Mouse (Mus musculus) neural tube, embryonic 15.5 days (tissue): Measurements from ENCODE around the gene Luzp1. TPM values are rescaled to one million over a fixed set of nuclear protein-coding genes. Genes with fewer than 3 reads are reported as not detected.

ENCODE experiments used
- ATAC-seq: fragments of 200-750 bp; cut with Nextera tagmentation; 2 replicates; pipeline ENCODE4 v1.8.0; 2017; ENCODE audit warnings: mild to moderate bottlenecking, moderate TSS enrichment, moderate library complexity; ENCODE audit not compliant: low FRiP score
- H3K27ac ChIP-seq: fragments of 300-500 bp; sonication (generic); replicated peaks from 2 replicates; pipeline ENCODE4 v1.5.1; 2015; ENCODE audit warnings: mild to moderate bottlenecking, inconsistent platforms
- H3K27me3 ChIP-seq: fragments of 300-500 bp; sonication (generic); replicated peaks from 2 replicates; pipeline ENCODE4 v1.6.1; 2015; ENCODE audit warnings: inconsistent platforms
- H3K36me3 ChIP-seq: fragments of 300-500 bp; sonication (generic); 2 replicates; pipeline ENCODE4 v1.6.1; 2015; ENCODE audit warnings: inconsistent platforms
- H3K4me1 ChIP-seq: fragments of 300-500 bp; sonication (generic); 2 replicates; pipeline ENCODE4 v1.6.1; 2015; ENCODE audit warnings: inconsistent platforms
- H3K4me2 ChIP-seq: fragments of 300-500 bp; sonication (generic); 2 replicates; pipeline ENCODE4 v1.6.1; 2015; ENCODE audit warnings: inconsistent platforms, mild to moderate bottlenecking, moderate library complexity
- H3K4me3 ChIP-seq: fragments of 300-500 bp; sonication (generic); replicated peaks from 2 replicates; pipeline ENCODE4 v1.5.1; 2015; ENCODE audit warnings: mild to moderate bottlenecking, inconsistent platforms
- H3K9ac ChIP-seq: fragments of 300-500 bp; sonication (generic); replicated peaks from 2 replicates; pipeline ENCODE4 v1.6.1; 2015; ENCODE audit warnings: mild to moderate bottlenecking, inconsistent platforms
- H3K9me3 ChIP-seq: fragments of 300-500 bp; sonication (generic); replicated peaks from 2 replicates; pipeline ENCODE4 v1.6.1; 2016; ENCODE audit warnings: inconsistent platforms
- WGBS: fragments of 180-500 bp; shearing (Covaris S2); methylation state at CpG from one replicate; pipeline ENCODE4 v1.1.7; 2015; ENCODE audit warnings: mixed read lengths; 5-methylcytosine and 5-hydroxymethylcytosine counted together
- polyA plus RNA-seq: library from polyadenylated mRNA; unstranded; fragments of >200 nt; fragmentation: Nextera tagmentation; extraction: Ambion mirVana; gene quantifications from 2 replicates; pipeline ENCODE4 v1.2.1, GENCODE M21; 2015

The Luzp1 gene
- polyA plus RNA-seq, 1 experiment from 2014 or later = 60.1 TPM

DNA sequence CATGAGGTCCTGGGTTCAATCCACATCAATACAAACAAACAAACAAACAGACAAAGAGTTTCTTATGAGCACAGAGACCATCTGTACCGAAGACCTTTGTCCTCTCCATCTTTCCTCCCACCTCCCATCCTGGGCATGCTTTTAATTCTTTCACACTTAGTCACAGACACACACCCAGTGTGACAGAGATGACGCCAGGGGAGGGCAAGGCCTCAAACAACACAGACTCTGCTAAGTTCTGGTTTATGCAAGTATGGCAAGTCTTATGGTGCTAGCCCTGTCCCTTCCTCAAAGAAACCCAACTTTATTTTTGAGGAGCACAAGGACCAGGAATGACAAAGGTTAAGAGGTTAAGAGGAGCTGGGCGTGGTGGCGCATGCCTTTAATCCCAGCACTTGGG, 19.3 kb upstream of the Luzp1 start:
- no peaks in the 10 kb centered on the region for H3K9me3 ChIP-seq
- no peak overlapping the region for H3K9ac ChIP-seq
- no peak overlapping the region for H3K27ac ChIP-seq
- H3K4me3 ChIP-seq = no peak overlapping the region
- H3K27me3 ChIP-seq = no peaks in the 10 kb centered on the region
- WGBS = 86% methylated on average over 4 of the region's 4 CpGs
- no peak for ATAC-seq
- no peaks in the 10 kb centered on the region for H3K36me3 ChIP-seq
- H3K4me2 ChIP-seq = no peak overlapping the region
- peaks cover 10% of the 10 kb centered on the region for H3K4me1 ChIP-seq

DNA sequence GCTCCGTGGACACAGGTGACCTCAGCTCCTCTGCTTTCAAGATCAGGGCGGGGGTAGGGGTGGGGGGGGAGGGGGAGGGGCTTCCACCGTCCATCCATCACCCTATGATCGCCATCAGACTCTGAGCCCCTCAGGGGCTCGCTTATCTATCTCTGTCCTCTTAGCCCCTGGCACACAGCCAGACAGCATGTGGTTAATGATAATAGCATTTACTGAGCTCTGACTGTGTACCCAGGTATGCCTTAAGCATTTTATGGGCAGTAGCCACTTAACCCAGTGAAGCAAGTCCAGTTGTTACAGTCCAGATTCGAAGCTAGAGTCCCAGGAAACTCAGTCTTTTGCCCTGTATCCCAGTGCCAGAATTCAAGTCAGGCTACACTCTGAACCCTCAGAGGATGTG, 18.0 kb upstream of the Luzp1 start:
- H3K4me3 ChIP-seq = no peak overlapping the region
- H3K27ac ChIP-seq = no peak overlapping the region
- H3K36me3 ChIP-seq = no peaks in the 10 kb centered on the region
- H3K27me3 ChIP-seq = no peaks in the 10 kb centered on the region
- no peak overlapping the region for H3K9ac ChIP-seq
- H3K4me2 ChIP-seq = no peak overlapping the region
- no peaks in the 10 kb centered on the region for H3K9me3 ChIP-seq
- no peak for ATAC-seq
- peaks cover 10% of the 10 kb centered on the region for H3K4me1 ChIP-seq
- 6% methylated on average over 5 of the region's 6 CpGs for WGBS

DNA sequence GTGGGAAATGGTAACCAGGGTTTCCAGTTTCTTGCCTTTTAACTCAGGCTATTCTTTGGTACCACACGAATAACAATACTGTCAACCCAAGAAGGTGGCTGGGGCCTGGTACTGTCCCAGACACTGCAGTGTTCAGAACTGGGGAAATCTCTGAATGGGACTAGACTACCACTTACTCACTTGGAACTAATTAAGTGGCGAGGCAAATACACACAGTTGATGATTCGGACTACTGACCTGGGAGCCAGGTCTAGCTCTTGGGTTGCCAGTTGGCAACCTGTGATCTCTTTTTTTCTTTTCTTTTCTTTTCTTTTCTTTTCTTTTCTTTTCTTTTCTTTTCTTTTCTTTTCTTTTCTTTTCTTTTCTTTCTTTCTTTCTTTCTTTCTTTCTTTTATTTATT, 17.3 kb upstream of the Luzp1 start:
- H3K4me2 ChIP-seq = no peak overlapping the region
- H3K4me3 ChIP-seq = no peak overlapping the region
- H3K27me3 ChIP-seq = no peaks in the 10 kb centered on the region
- H3K9ac ChIP-seq = no peak overlapping the region
- H3K4me1 ChIP-seq = peaks cover 10% of the 10 kb centered on the region
- no peak for ATAC-seq
- WGBS = 81% methylated on average over 3 of the region's 3 CpGs
- no peaks in the 10 kb centered on the region for H3K9me3 ChIP-seq
- H3K27ac ChIP-seq = no peak overlapping the region
- H3K36me3 ChIP-seq = no peaks in the 10 kb centered on the region

DNA sequence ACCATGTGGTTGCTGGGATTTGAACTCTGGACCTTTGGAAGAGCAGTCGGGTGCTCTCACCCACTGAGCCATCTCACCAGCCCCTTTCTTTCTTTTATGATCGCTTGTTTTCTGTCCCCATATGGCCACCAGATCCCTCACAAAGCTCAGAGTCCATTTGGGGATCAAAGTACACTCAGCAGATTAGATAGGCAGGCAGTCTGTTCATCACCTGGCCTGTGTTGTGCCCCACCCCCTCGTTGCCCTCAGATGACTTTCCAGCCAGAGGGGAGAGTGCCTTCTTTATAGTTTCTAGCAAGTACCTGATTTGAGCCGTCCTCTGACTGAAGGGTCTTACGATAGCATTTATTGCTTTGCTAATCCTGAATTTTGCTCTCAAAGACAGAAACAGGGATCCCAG, 16.8 kb upstream of the Luzp1 start:
- Histone ChIP-seq H3K4me3 (no peak overlapping the region), H3K36me3 (no peaks in the 10 kb centered on the region), H3K9me3 (no peaks in the 10 kb centered on the region), H3K4me2 (no peak overlapping the region), H3K9ac (no peak overlapping the region), H3K27me3 (no peaks in the 10 kb centered on the region), H3K4me1 (peaks cover 10% of the 10 kb centered on the region), H3K27ac (no peak overlapping the region)
- 50% methylated on average over 5 of the region's 5 CpGs for WGBS
- no peak for ATAC-seq

DNA sequence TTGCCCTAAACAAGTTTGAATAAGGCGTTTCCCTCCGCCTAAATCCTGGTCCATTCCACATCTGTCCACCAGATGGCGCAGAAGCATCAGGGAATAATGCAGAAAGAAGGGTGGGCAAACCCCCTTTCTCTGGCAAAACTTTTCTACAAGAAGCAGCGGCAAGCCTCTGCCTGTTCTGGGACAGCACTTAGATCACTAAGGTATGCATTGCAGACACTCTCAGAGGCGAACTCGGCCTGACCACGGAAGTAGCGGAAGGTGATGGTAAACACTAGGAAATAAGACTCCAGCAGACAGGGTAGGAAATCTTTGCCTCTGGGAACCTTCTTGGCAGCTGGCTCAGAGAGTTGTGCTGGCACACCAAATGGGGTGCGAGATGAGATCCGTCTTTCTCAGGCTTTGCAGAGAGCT, 14.7 kb upstream of the Luzp1 start:
- Histone ChIP-seq H3K4me2 (peak overlapping the region; percentile 46), H3K4me1 (peaks cover 10% of the 10 kb centered on the region), H3K9ac (no peak overlapping the region), H3K27ac (no peak overlapping the region), H3K27me3 (no peaks in the 10 kb centered on the region), H3K4me3 (no peak overlapping the region), H3K9me3 (no peaks in the 10 kb centered on the region), H3K36me3 (no peaks in the 10 kb centered on the region)
- no peak for ATAC-seq
- WGBS = 8% methylated on average over 10 of the region's 10 CpGs

DNA sequence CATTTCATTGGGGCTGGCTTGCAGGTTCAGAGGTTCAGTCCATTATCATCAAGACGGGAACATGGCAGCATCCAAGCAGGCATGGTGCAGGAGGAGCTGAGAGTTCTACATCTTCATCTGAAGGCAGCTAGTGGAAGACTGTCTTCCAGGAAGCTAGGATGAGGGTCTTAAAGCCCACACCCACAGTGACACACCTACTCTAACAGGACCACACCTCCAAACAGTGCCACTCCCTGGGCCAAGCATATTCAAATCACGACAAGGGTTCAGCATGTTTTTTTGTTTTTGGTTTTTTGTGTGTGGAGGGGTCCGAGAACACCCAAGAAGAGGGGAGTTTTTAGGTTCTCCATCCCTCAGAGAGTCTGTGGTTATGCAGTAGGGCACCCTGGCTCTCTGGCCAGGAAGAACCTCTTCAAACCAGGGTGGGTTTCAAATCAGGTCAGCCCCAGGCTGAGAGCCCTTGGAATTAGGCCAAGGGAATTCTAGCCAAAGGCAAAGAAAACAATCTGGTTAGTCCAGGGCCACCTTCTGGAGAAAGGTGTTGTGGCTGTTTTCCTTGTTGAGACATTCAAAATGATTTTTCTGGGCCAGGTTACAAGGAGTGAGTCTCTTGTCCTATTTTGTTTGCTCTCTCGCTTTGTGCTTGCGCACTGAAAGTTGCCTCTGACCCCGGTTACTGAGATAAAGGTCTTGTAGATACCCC, 12.9 kb upstream of the Luzp1 start:
- peaks cover 14% of the 10 kb centered on the region for H3K4me1 ChIP-seq
- no peak for ATAC-seq
- H3K4me2 ChIP-seq = no peak overlapping the region
- H3K27me3 ChIP-seq = no peaks in the 10 kb centered on the region
- H3K9me3 ChIP-seq = no peaks in the 10 kb centered on the region
- H3K4me3 ChIP-seq = no peak overlapping the region
- no peak overlapping the region for H3K9ac ChIP-seq
- no peak overlapping the region for H3K27ac ChIP-seq
- WGBS = 91% methylated on average over 6 of the region's 6 CpGs
- H3K36me3 ChIP-seq = no peaks in the 10 kb centered on the region

DNA sequence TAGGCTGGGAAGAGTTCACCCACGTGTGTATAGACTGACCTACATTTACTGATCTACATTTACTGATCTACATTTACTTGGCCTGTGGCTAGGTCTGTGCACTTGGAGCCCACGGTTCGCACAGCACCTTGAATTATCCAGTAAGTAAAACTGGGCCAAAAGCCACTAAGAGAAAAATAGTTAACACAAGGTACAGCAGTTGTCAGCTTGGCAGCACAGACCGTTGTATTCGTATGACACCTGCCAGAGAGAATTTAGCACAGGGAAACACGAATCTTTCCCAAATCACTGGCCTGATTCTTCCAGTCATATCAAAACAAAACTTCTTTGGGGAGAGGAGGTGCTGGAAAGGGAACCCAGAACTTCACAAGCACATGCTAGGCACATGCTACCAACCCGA, 11.3 kb upstream of the Luzp1 start:
- Histone ChIP-seq H3K4me3 (no peak overlapping the region), H3K9me3 (no peaks in the 10 kb centered on the region), H3K4me1 (peaks cover 22% of the 10 kb centered on the region), H3K27ac (no peak overlapping the region), H3K4me2 (no peak overlapping the region), H3K27me3 (peaks cover 3% of the 10 kb centered on the region), H3K9ac (no peak overlapping the region), H3K36me3 (no peaks in the 10 kb centered on the region)
- no peak for ATAC-seq
- 84% methylated on average over 7 of the region's 7 CpGs for WGBS

DNA sequence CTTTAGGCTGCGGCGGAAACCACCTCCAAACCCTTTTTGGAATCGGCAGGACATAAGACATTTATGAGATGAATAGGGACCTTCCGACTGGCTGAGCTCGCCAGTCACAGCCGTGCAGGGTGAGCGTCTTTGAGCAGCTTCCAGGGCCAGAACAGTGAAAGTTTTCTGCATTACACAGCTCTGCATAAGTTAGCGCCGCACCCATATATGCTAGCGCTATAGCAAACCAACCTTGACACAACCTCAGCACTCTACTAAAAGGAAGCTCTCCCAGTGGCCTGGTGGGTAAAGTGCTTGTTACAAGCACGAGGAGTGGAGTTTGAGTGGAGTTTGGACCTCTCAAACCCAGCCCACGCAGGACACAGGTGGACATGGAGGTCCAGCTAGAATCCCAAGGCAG, 10.4 kb upstream of the Luzp1 start:
- H3K27ac ChIP-seq = no peak overlapping the region
- no peaks in the 10 kb centered on the region for H3K36me3 ChIP-seq
- H3K9ac ChIP-seq = no peak overlapping the region
- ATAC-seq = no peak
- WGBS = 70% methylated on average over 12 of the region's 12 CpGs
- H3K9me3 ChIP-seq = no peaks in the 10 kb centered on the region
- no peak overlapping the region for H3K4me3 ChIP-seq
- peaks cover 27% of the 10 kb centered on the region for H3K4me1 ChIP-seq
- peaks cover 11% of the 10 kb centered on the region for H3K27me3 ChIP-seq
- H3K4me2 ChIP-seq = no peak overlapping the region

DNA sequence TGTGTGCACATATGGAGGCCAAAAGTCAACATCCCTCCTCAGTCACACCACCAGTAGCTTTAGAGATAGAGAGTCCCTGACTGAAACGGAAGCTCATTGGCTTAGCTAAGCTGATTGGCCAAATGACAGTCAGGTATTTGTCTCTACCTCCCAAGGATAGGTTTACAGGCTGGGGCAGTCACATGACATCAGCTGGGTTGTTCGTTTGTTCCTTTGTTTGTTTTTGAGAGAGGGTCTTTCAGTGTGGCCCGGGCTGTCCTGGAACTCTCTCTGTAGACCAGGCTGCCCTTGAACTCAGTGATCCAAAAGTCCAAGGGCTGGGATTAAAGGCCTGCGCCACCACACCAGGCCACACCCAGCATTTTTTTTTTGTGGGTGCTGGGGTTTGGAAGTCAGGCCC, 8.4 kb upstream of the Luzp1 start:
- Histone ChIP-seq H3K4me3 (no peak overlapping the region), H3K9me3 (no peaks in the 10 kb centered on the region), H3K27me3 (peaks cover 20% of the 10 kb centered on the region), H3K4me2 (peak overlapping the region; percentile 96; the same call in 1 of the 2 replicates), H3K9ac (no peak overlapping the region), H3K4me1 (peaks cover 25% of the 10 kb centered on the region), H3K27ac (no peak overlapping the region), H3K36me3 (no peaks in the 10 kb centered on the region)
- no peak for ATAC-seq
- WGBS = 34% methylated on average over 4 of the region's 4 CpGs

DNA sequence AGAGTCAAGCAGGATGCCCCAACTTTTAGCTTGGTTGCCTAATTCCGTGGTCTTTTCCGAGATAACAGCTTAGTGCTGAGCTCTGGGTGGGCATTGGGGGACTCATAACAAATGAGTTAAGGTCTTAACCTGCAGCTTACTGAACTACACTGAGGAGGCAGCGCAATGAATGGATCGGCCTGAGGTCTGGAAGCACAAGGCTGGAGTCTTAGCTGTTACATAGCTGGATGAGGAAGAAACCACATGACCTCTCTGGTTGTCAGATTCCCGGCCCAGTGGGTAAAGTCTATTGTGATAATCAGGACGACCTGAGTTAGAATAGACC, 7.8 kb upstream of the Luzp1 start:
- WGBS = 14% methylated on average over 6 of the region's 6 CpGs
- Histone ChIP-seq H3K4me3 (peak overlapping the region; percentile 71), H3K4me2 (peak overlapping the region; percentile 96), H3K36me3 (no peaks in the 10 kb centered on the region), H3K27ac (peak overlapping the region; percentile 81; the same call in 1 of the 2 replicates), H3K27me3 (peaks cover 20% of the 10 kb centered on the region), H3K9me3 (no peaks in the 10 kb centered on the region), H3K4me1 (peaks cover 28% of the 10 kb centered on the region), H3K9ac (peak overlapping the region; percentile 81)
- ATAC-seq = peak; percentile 30; the same call in 1 of the 2 replicates

DNA sequence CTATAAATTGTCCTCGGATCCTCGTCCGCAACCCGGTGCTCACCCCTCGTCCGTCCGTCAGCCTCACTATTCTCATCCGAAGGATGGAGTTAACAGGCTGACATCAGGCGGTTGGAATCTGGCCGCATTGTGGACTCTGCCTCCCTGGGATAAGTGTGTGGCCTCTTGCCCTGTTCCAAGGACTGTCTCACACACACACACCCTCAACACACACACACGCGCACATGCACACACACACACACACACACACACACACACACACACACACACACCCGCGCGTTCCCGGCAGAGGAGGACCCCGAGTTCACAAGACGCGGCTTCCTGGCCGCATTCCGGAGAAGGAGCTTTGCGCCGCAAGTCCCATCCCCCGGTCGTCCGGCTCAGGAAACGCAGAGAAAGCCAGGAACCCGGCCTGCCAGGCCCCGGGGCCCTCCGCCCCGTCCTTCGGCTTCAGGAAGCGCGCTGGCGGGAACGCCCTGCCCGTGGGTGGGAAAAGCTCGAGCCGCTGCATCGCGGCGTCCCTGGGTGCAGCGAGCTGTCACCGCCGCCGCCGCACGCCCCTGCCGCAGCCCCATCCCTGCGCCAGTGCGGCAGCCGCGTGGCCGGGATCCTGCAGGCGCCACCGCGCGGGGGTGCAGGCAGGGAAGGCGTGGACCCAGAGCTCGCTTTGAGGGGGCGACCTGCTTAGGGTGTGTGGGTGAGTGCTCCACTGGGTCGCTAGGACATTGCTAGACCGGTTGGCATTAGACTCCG, 7.3 kb upstream of the Luzp1 start, which contains the start of gene 6030445D17Rik:
6030445D17Rik (plus strand) TSS at position 165 of the 753 bp plus-strand sequence.
- peaks cover 28% of the 10 kb centered on the region for H3K4me1 ChIP-seq
- H3K36me3 ChIP-seq = no peaks in the 10 kb centered on the region
- peak within 1 kb of the TSS; percentile 71 for H3K4me3 ChIP-seq
- peak within 1 kb of the TSS; percentile 81 for H3K9ac ChIP-seq
- no peaks in the 10 kb centered on the region for H3K9me3 ChIP-seq
- H3K27me3 ChIP-seq = peaks cover 20% of the 10 kb centered on the region
- under 1% methylated on average over 53 of the region's 64 CpGs for WGBS
- H3K27ac ChIP-seq = peak within 1 kb of the TSS; percentile 81
- peak within 1 kb of the TSS; percentile 96 for H3K4me2 ChIP-seq
- peak; percentile 81 for ATAC-seq

DNA sequence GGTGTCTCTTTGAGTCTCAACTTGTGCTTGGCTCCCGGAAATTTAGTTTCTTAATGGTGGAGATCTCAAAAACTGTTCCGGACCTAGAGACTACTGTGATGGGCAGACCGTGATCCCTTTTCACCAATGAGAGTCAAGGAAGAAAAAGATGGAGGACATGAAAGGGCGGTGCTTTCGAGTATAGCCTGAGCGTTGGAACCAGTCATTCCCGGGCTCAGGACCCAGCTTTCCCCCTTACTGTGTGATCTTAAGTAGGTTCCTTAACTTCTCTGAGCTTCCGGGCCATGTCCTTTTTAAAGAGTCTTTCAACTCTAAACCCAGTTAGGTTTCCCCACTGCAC, 6.8 kb upstream of the Luzp1 start:
- H3K9ac ChIP-seq = peak overlapping the region; percentile 81
- no peaks in the 10 kb centered on the region for H3K36me3 ChIP-seq
- 2% methylated on average over 8 of the region's 8 CpGs for WGBS
- peaks cover 28% of the 10 kb centered on the region for H3K4me1 ChIP-seq
- H3K9me3 ChIP-seq = no peaks in the 10 kb centered on the region
- H3K4me3 ChIP-seq = peak overlapping the region; percentile 71
- H3K27ac ChIP-seq = peak overlapping the region; percentile 81
- H3K4me2 ChIP-seq = peak overlapping the region; percentile 96
- peak; percentile 72 for ATAC-seq
- H3K27me3 ChIP-seq = peaks cover 20% of the 10 kb centered on the region
